Mouse (Mus musculus) ovary, postnatal 14 days (tissue): ENCODE results near the gene Ankrd33.
"Not testable (repeated sequence)": the region's sequence is repeated elsewhere in the genome, so short reads cannot be mapped to it uniquely, and the experiment has no call there.

Source experiments
- DNase-seq: peaks from one replicate; pipeline ENCODE4 v3.0.0; 2022; ENCODE audit warnings: low spot score

Gene Ankrd33

GRCm38 (mm10) chr15:101086956-101087355 is 28.6 kb upstream of the Ankrd33 start:
- DNase-seq = no peak

- DNase-seq = no peak
Measured at GRCm38 (mm10) chr15:101088291-101088690, 27.3 kb upstream of the Ankrd33 start.

- no peak for DNase-seq
Measured at GRCm38 (mm10) chr15:101091551-101091950, 24.0 kb upstream of the Ankrd33 start.

- no peak for DNase-seq
Measured at GRCm38 (mm10) chr15:101092121-101092828, 23.3 kb upstream of the Ankrd33 start.

- DNase-seq = peak; percentile 29
Measured at GRCm38 (mm10) chr15:101092829-101093648, 22.5 kb upstream of the Ankrd33 start.

GRCm38 (mm10) chr15:101093988-101094387 is 21.6 kb upstream of the Ankrd33 start:
- no peak for DNase-seq

GRCm38 (mm10) chr15:101094979-101095378 is 20.6 kb upstream of the Ankrd33 start:
- no peak for DNase-seq

- no peak for DNase-seq
Measured at GRCm38 (mm10) chr15:101095392-101095791, 20.2 kb upstream of the Ankrd33 start.

- DNase-seq = peak; percentile 62
Measured at GRCm38 (mm10) chr15:101097985-101098651, 17.4 kb upstream of the Ankrd33 start.

- no peak for DNase-seq
Measured at GRCm38 (mm10) chr15:101100996-101101395, 14.6 kb upstream of the Ankrd33 start.

GRCm38 (mm10) chr15:101103605-101104304 is 11.8 kb upstream of the Ankrd33 start:
- DNase-seq = no peak

- peak; percentile 82 for DNase-seq
Measured at GRCm38 (mm10) chr15:101105496-101105994, 10.0 kb upstream of the Ankrd33 start.

GRCm38 (mm10) chr15:101106011-101106410 is 9.5 kb upstream of the Ankrd33 start:
- no peak for DNase-seq

- no peak for DNase-seq
Measured at GRCm38 (mm10) chr15:101107906-101108671, 7.5 kb upstream of the Ankrd33 start.

GRCm38 (mm10) chr15:101113176-101113575 is 2.4 kb upstream of the Ankrd33 start:
- DNase-seq = no peak

- DNase-seq = not testable (repeated sequence)
Measured at GRCm38 (mm10) chr15:101113778-101114177, 1.8 kb upstream of the Ankrd33 start.

GRCm38 (mm10) chr15:101118399-101119125 is 3.0 kb downstream of the Ankrd33 start:
- no peak for DNase-seq

- DNase-seq = no peak
Measured at GRCm38 (mm10) chr15:101121411-101122289, 6.1 kb downstream of the Ankrd33 start.

GRCm38 (mm10) chr15:101122290-101122589 is 6.7 kb downstream of the Ankrd33 start:
- no peak for DNase-seq

GRCm38 (mm10) chr15:101123202-101123601 is 7.6 kb downstream of the Ankrd33 start:
- DNase-seq = no peak
